Mouse (Mus musculus) hindbrain, embryonic 11.5 days (tissue): ENCODE measurements at regions not wholly inside any gene's neighbourhood (a gene's known extent, or its start where the extent isn't known, plus 50 kb on each side); places are given as distances from the start of the nearest gene placed in this dataset.

Experiments
- ATAC-seq: fragments of 200-750 bp; cut with Nextera tagmentation; 2 replicates; pipeline ENCODE4 v1.8.0; 2017; ENCODE audit warnings: mild to moderate bottlenecking, moderate TSS enrichment, moderate library complexity; ENCODE audit not compliant: low FRiP score
- DNase-seq: peaks from one replicate; pipeline ENCODE4 v3.0.0-alpha.2; 2015; ENCODE audit warnings: low spot score
- H3K27ac ChIP-seq: fragments of 300-500 bp; sonication (generic); 2 replicates; pipeline ENCODE4 v1.5.1; 2014; ENCODE audit warnings: mild to moderate bottlenecking, low read depth, low read length
- H3K27me3 ChIP-seq: fragments of 300-500 bp; sonication (generic); 2 replicates; pipeline ENCODE4 v1.6.1; 2014; ENCODE audit warnings: mild to moderate bottlenecking, low read length, moderate library complexity, mixed read lengths; ENCODE audit not compliant: control insufficient read depth, insufficient read depth
- H3K36me3 ChIP-seq: fragments of 300-500 bp; sonication (generic); 2 replicates; pipeline ENCODE4 v1.6.1; 2014; ENCODE audit warnings: mild to moderate bottlenecking, low read length, moderate library complexity, mixed read lengths; ENCODE audit not compliant: control insufficient read depth, insufficient read depth
- H3K4me1 ChIP-seq: fragments of 300-500 bp; sonication (generic); replicated peaks from 2 replicates; pipeline ENCODE4 v1.6.1; 2014; ENCODE audit warnings: low read length, mixed read lengths; ENCODE audit not compliant: control insufficient read depth, insufficient read depth
- H3K4me2 ChIP-seq: fragments of 300-500 bp; sonication (generic); replicated peaks from 2 replicates; pipeline ENCODE4 v1.6.1; 2014; ENCODE audit warnings: mild to moderate bottlenecking, low read depth, low read length
- H3K4me3 ChIP-seq: fragments of 300-500 bp; sonication (generic); 2 replicates; pipeline ENCODE4 v1.5.1; 2014; ENCODE audit warnings: low read depth, low read length
- H3K9ac ChIP-seq: fragments of 300-500 bp; sonication (generic); 2 replicates; pipeline ENCODE4 v1.6.1; 2014; ENCODE audit warnings: low read depth, low read length
- H3K9me3 ChIP-seq: fragments of 300-500 bp; sonication (generic); 2 replicates; pipeline ENCODE4 v1.6.1; 2016; ENCODE audit warnings: low read length; ENCODE audit not compliant: control insufficient read depth
- WGBS: fragments of 180-500 bp; shearing (Covaris S2); extraction: QIAGEN DNeasy Blood & Tissue Kit; methylation state at CpG from one replicate; pipeline ENCODE4 v1.1.7; 2014; 5-methylcytosine and 5-hydroxymethylcytosine counted together

GRCm38 (mm10) chr12:16161947-16162346 lies 345.2 kb upstream of the Trib2 start:
- 76% methylated on average over 4 of the region's 4 CpGs for WGBS
- Histone ChIP-seq H3K9ac (no peak overlapping the region), H3K4me1 (no peaks in the 10 kb centered on the region), H3K27ac (no peak overlapping the region), H3K9me3 (no peaks in the 10 kb centered on the region), H3K4me3 (no peak overlapping the region), H3K27me3 (no peaks in the 10 kb centered on the region), H3K4me2 (no peak overlapping the region), H3K36me3 (no peaks in the 10 kb centered on the region)
- no peak for DNase-seq
- no peak for ATAC-seq

- Histone ChIP-seq H3K9me3 (no peaks in the 10 kb centered on the region), H3K27ac (no peak overlapping the region), H3K4me3 (no peak overlapping the region), H3K4me1 (no peaks in the 10 kb centered on the region), H3K9ac (no peak overlapping the region), H3K27me3 (no peaks in the 10 kb centered on the region), H3K36me3 (no peaks in the 10 kb centered on the region), H3K4me2 (no peak overlapping the region)
- no peak for ATAC-seq
- DNase-seq, result no peak
- WGBS, result 87% methylated on average over 7 of the region's 7 CpGs
Observed at GRCm38 (mm10) chr12:16157896-16158295, 341.2 kb upstream of the Trib2 start.

GRCm38 (mm10) chr12:16155791-16156558 lies 339.3 kb upstream of the Trib2 start:
- ATAC-seq (no peak), DNase-seq (peak; percentile 8)
- H3K9ac ChIP-seq, result no peak overlapping the region
- H3K4me1 ChIP-seq, result no peaks in the 10 kb centered on the region
- H3K27me3 ChIP-seq, result no peaks in the 10 kb centered on the region
- WGBS, result 21% methylated on average over 2 of the region's 2 CpGs
- H3K4me2 ChIP-seq, result no peak overlapping the region
- H3K27ac ChIP-seq, result no peak overlapping the region
- H3K4me3 ChIP-seq, result no peak overlapping the region
- H3K36me3 ChIP-seq, result no peaks in the 10 kb centered on the region
- H3K9me3 ChIP-seq, result no peaks in the 10 kb centered on the region

GRCm38 (mm10) chr12:16154256-16154655 lies 337.5 kb upstream of the Trib2 start:
- Histone ChIP-seq H3K4me3 (no peak overlapping the region), H3K4me2 (no peak overlapping the region), H3K27me3 (no peaks in the 10 kb centered on the region), H3K9me3 (no peaks in the 10 kb centered on the region), H3K4me1 (no peaks in the 10 kb centered on the region), H3K27ac (no peak overlapping the region), H3K9ac (no peak overlapping the region), H3K36me3 (no peaks in the 10 kb centered on the region)
- ATAC-seq (no peak), DNase-seq (no peak)
- 88% methylated on average over 1 of the region's 1 CpGs for WGBS

- WGBS, result 86% methylated on average over 11 of the region's 11 CpGs
- no peak for DNase-seq
Observed at GRCm38 (mm10) chr12:16152108-16152507, 335.4 kb upstream of the Trib2 start.

DNA sequence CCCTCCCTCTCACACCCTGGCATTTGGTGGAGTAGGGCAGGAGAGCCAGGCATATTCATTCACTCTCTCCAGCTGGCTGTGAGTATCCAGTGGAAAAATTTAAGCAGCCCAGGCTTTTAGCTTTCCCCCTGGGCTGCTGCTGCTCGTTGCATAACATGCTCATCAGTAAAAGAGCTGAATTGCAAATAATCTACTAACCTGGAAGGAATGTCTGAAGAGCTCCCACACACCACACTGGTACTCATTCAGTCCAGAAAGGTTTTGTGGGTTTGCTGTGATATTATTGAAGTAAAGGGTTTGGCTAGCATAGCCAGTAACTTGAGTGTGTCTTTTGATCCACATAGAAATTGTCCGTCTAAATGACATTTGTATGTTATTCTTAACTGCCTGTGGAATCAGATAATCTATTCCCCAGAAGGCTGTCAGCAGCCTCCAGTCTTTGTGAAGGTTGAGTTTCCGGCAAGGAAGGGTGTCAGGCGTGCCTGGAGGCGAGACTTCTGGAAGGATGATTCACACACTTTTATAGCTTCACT lies 334.5 kb upstream of the Trib2 start:
- H3K36me3 ChIP-seq, result no peaks in the 10 kb centered on the region
- no peaks in the 10 kb centered on the region for H3K4me1 ChIP-seq
- H3K4me3 ChIP-seq, result no peak overlapping the region
- no peak for ATAC-seq
- no peaks in the 10 kb centered on the region for H3K9me3 ChIP-seq
- no peak overlapping the region for H3K27ac ChIP-seq
- no peaks in the 10 kb centered on the region for H3K27me3 ChIP-seq
- H3K4me2 ChIP-seq, result no peak overlapping the region
- no peak for DNase-seq
- WGBS, result 63% methylated on average over 5 of the region's 5 CpGs
- H3K9ac ChIP-seq, result no peak overlapping the region

More at GRCm38 (mm10) chr12:16152108-16152507, 335.4 kb upstream of the Trib2 start:
- no peak for ATAC-seq
- no peak overlapping the region for H3K27ac ChIP-seq
- no peaks in the 10 kb centered on the region for H3K4me1 ChIP-seq
- no peaks in the 10 kb centered on the region for H3K9me3 ChIP-seq
- H3K36me3 ChIP-seq, result no peaks in the 10 kb centered on the region
- no peaks in the 10 kb centered on the region for H3K27me3 ChIP-seq
- no peak overlapping the region for H3K9ac ChIP-seq
- H3K4me2 ChIP-seq, result no peak overlapping the region
- no peak overlapping the region for H3K4me3 ChIP-seq

DNA sequence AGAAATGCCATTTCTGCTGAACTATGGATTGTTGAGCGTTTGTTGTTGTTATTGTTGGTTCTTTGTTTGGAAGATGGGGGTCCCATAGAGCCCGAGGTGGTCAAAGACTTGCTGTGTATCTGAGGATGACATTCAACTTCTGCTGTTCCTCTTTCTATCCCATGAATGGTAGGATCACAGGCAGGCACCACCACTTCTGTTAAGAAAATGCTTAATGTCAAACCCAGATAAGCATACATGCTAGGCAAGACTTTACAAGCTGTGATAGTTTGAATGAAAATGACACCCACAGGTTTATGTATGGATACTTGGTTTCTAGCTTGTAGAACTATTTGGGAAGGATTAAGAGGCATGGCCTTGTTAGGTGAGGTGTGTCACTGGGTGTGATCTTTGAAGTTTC lies 330.2 kb upstream of the Trib2 start:
- no peak for ATAC-seq
- Histone ChIP-seq H3K4me3 (no peak overlapping the region), H3K9ac (no peak overlapping the region), H3K4me1 (no peaks in the 10 kb centered on the region), H3K36me3 (no peaks in the 10 kb centered on the region), H3K27me3 (no peaks in the 10 kb centered on the region), H3K4me2 (no peak overlapping the region), H3K27ac (no peak overlapping the region), H3K9me3 (no peaks in the 10 kb centered on the region)
- WGBS, result 78% methylated on average over 2 of the region's 2 CpGs
- DNase-seq, result no peak

GRCm38 (mm10) chr12:16145621-16146020 lies 328.9 kb upstream of the Trib2 start:
- DNase-seq, result no peak
- Histone ChIP-seq H3K4me1 (no peaks in the 10 kb centered on the region), H3K27ac (no peak overlapping the region), H3K4me3 (no peak overlapping the region), H3K4me2 (no peak overlapping the region), H3K27me3 (no peaks in the 10 kb centered on the region), H3K9ac (no peak overlapping the region), H3K9me3 (no peaks in the 10 kb centered on the region), H3K36me3 (no peaks in the 10 kb centered on the region)
- no peak for ATAC-seq
- WGBS, result 82% methylated on average over 7 of the region's 7 CpGs

DNA sequence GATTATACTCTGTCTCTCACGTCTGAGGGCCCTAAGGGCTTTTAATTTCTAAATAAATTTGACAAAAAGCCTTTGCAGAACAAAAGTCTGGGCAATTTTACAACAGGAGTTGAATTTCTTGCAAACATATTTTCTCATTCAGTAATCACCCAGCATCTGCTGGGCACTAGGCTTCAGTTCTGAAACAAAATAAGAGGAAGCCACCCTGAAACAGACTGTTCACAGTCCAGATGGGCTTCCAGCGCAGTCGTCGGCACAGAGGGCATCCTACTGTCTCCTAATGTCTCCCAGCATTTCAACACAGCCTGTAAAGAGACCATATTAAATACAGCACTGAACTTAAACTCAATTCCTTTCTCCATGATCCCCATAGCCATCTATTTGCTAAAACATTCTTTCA lies 324.5 kb upstream of the Trib2 start:
- Histone ChIP-seq H3K27me3 (no peaks in the 10 kb centered on the region), H3K9ac (no peak overlapping the region), H3K4me2 (no peak overlapping the region), H3K27ac (no peak overlapping the region), H3K4me3 (no peak overlapping the region), H3K36me3 (no peaks in the 10 kb centered on the region), H3K4me1 (no peaks in the 10 kb centered on the region), H3K9me3 (no peaks in the 10 kb centered on the region)
- DNase-seq, result no peak
- no peak for ATAC-seq
- 77% methylated on average over 4 of the region's 4 CpGs for WGBS
